19 mouse cellular contexts compared by ENCODE assay signal in the genomic region with DNA sequence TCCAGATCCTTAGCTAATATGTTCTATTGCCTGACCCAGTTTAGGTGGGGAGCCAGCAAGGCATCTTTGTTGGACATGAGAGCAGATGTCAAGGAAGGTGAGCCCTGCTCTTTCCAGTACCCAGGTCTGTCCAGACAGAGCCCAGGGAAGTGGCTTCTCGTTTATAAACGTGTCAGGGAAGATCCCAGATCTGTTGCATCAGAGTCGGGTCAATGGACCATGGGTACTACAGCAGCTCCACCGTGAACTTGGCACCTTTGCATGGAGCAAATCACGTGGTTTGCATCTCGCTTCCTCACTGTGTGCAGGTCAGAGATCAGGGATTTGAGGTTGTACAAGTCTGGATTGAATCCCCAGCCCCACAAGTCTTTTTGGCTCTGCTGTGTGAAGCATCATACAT. TPM values are rescaled to one million over a fixed set of nuclear protein-coding genes. Genes with fewer than 3 reads are reported as not detected.
DNase-seq lines count a peak whose midpoint lies in the region; ATAC-seq and TF ChIP-seq lines count a peak whose summit lies in the region.
"Had no signal": no experiment of that assay in that cellular context is flagged by ENCODE, and none has a peak within 500 bp of the region (broad histone marks: within the 10 kb centered on the region; RNA-seq: fewer than 3 reads in every experiment).

No protein-coding gene starts in this region.

- H3K4me2 ChIP-seq in kidney, embryonic 14.5 days (replicated peaks; ENCODE audit: low read depth, low read length): no peak overlapping the region
- H3K4me2 ChIP-seq: embryonic facial prominence, embryonic 13.5 days; forebrain, embryonic 12.5 days; heart, embryonic 13.5 days had no signal

- no peak for ATAC-seq in kidney, embryonic 14.5 days (ENCODE audit: low FRiP score, low TSS enrichment)
- ATAC-seq: activated CD4-positive, CD25-positive, alpha-beta regulatory T cell, adult 4 months; forebrain, embryonic 16.5 days had no signal

- peak; percentile 74 for DNase-seq in kidney, adult 11 months
- no peak for DNase-seq in layer of hippocampus, adult 2 months (ENCODE audit: low spot score in 2 of 2)
- DNase-seq in layer of hippocampus, adult 18-20 months (ENCODE audit: low spot score in 2 of 2): no peak
- peak; percentile 22 for DNase-seq in kidney, postnatal 10 days
- no peak for DNase-seq in cerebellum, adult 9-11 months
- no peak for DNase-seq in testis, postnatal 10 days (ENCODE audit: low spot score)
- DNase-seq: adrenal gland, postnatal 14 days; cerebellum, adult 11-12 months; cerebellum, adult 9-10 months; cerebellum, postnatal 36 days; gastrocnemius, postnatal 14 days; heart, postnatal 36 days had no signal

- no peak overlapping the region for H3K4me3 ChIP-seq in kidney, embryonic 14.5 days (ENCODE audit: low read length)
- no peak overlapping the region for H3K4me3 ChIP-seq in layer of hippocampus, adult 2 months
- H3K4me3 ChIP-seq: embryonic facial prominence, embryonic 13.5 days; forebrain, embryonic 12.5 days; heart, embryonic 13.5 days had no signal

- no peak overlapping the region for H3K9ac ChIP-seq in kidney, embryonic 14.5 days (ENCODE audit: low read depth, low read length)
- H3K9ac ChIP-seq: embryonic facial prominence, embryonic 13.5 days; forebrain, embryonic 12.5 days; heart, embryonic 13.5 days had no signal

- H3K9me3 ChIP-seq in kidney, embryonic 14.5 days (ENCODE audit: control insufficient read depth, low read length): no peaks in the 10 kb centered on the region
- H3K9me3 ChIP-seq: embryonic facial prominence, embryonic 13.5 days; forebrain, embryonic 12.5 days; heart, embryonic 13.5 days had no signal

- TF ChIP-seq CTCF in layer of hippocampus, adult 2 months (conservative IDR thresholded peaks at IDR 0.05): no peak

- 77% methylated on average over 6 of the region's 6 CpGs for WGBS in kidney, embryonic 14.5 days

- no peaks in the 10 kb centered on the region for H3K27me3 ChIP-seq in kidney, embryonic 14.5 days (ENCODE audit: control insufficient read depth, insufficient read depth, low read length)
- H3K27me3 ChIP-seq: embryonic facial prominence, embryonic 13.5 days; forebrain, embryonic 12.5 days; heart, embryonic 13.5 days had no signal

- no peaks in the 10 kb centered on the region for H3K36me3 ChIP-seq in kidney, embryonic 14.5 days (ENCODE audit: control insufficient read depth, insufficient read depth, low read length)
- H3K36me3 ChIP-seq: embryonic facial prominence, embryonic 13.5 days; forebrain, embryonic 12.5 days; heart, embryonic 13.5 days had no signal

- no peak overlapping the region for H3K27ac ChIP-seq in kidney, embryonic 14.5 days (ENCODE audit: low read depth, low read length)
- H3K27ac ChIP-seq in layer of hippocampus, adult 2 months: peak overlapping the region; percentile 64
- H3K27ac ChIP-seq: embryonic facial prominence, embryonic 13.5 days; forebrain, embryonic 12.5 days; heart, embryonic 13.5 days had no signal

- no peaks in the 10 kb centered on the region for H3K4me1 ChIP-seq in kidney, embryonic 14.5 days (ENCODE audit: control insufficient read depth, insufficient read depth, low read length)
- H3K4me1 ChIP-seq: embryonic facial prominence, embryonic 13.5 days; forebrain, embryonic 12.5 days; heart, embryonic 13.5 days had no signal

RNA-seq across cellular contexts. Expression of a gene that starts 58.3 kb away (rescaled TPM):
- polyA plus RNA-seq in kidney, embryonic 14.5 days (2014; fragmentation: Nextera tagmentation; extraction: Ambion mirVana): 0.17 and 0.51 TPM in 2 replicates
- 100 to 1,000 TPM; 199 to 231 TPM for total RNA-seq in layer of hippocampus, adult 2 months (2021)
- total RNA-seq in layer of hippocampus, adult 18-20 months (2021): 100 to 1,000 TPM; 209 to 215 TPM
- total RNA-seq: MEL had no signal

Comparison
In these comparisons a context has a peak if more than half of its experiments do, and no peak if none do; other contexts are left out.
1. DNase-seq: peak in kidney, adult 11 months (single experiment) and kidney, postnatal 10 days (single experiment); none in layer of hippocampus, adult 2 months (0 of 2), layer of hippocampus, adult 18-20 months (0 of 2), cerebellum, adult 9-11 months (single experiment) and testis, postnatal 10 days (single experiment).